Mouse (Mus musculus) kidney, adult 2 months (tissue): ENCODE measurements around the gene Mrtfb. TPM values are rescaled to one million over a fixed set of nuclear protein-coding genes. Genes with fewer than 3 reads are reported as not detected.

Source experiments
- DNase-seq: peaks from one replicate; pipeline ENCODE4 v3.0.0; 2021
- H3K27ac ChIP-seq: fragments of 200-500 bp; 2 replicates; pipeline ENCODE4 v1.5.1; 2012; ENCODE audit warnings: low read depth, low read length, control low read depth, inconsistent platforms; ENCODE audit not compliant: insufficient read depth
- H3K27me3 ChIP-seq: fragments of 200-500 bp; replicated peaks from 2 replicates; pipeline ENCODE4 v1.6.1; 2012; ENCODE audit warnings: mild to moderate bottlenecking, moderate library complexity, low read length, inconsistent platforms; ENCODE audit not compliant: control insufficient read depth, insufficient read depth
- H3K36me3 ChIP-seq: fragments of 200-500 bp; 2 replicates; pipeline ENCODE4 v1.6.1; 2012; ENCODE audit warnings: mild to moderate bottlenecking, moderate library complexity, low read length, inconsistent platforms; ENCODE audit not compliant: control insufficient read depth, insufficient read depth
- H3K4me1 ChIP-seq: fragments of 200-500 bp; 2 replicates; pipeline ENCODE4 v1.6.1; 2011; ENCODE audit warnings: low read length; ENCODE audit not compliant: control insufficient read depth, insufficient read depth
- H3K4me3 ChIP-seq: fragments of 200-500 bp; 2 replicates; pipeline ENCODE4 v1.5.1; 2011; ENCODE audit warnings: mild to moderate bottlenecking, low read depth, low read length, control low read depth; ENCODE audit not compliant: insufficient read depth
- CTCF ChIP-seq: fragments of 200-500 bp; conservative IDR thresholded peaks from 2 replicates; pipeline ENCODE4 v1.5.1; 2011; ENCODE audit warnings: low read depth, mild to moderate bottlenecking, control low read depth, low read length, moderate library complexity, mixed read lengths; ENCODE audit not compliant: insufficient read depth, insufficient read length
- POLR2A ChIP-seq: fragments of 200-500 bp; IDR thresholded peaks from one replicate; pipeline ENCODE4 v1.6.1; 2011; ENCODE audit warnings: low read depth, low read length, control low read depth
- WGBS: fragments of 180-500 bp; shearing (Covaris S2); methylation state at CpG from one replicate; pipeline ENCODE4 v1.1.7; 2018; 5-methylcytosine and 5-hydroxymethylcytosine counted together
- polyA plus RNA-seq: library from polyadenylated mRNA; depleted of rRNA; stranded (reverse); fragments of >200 nt; gene quantifications from 2 replicates; pipeline ENCODE4 v1.2.3, GENCODE M21; 2012

Mrtfb gene
- polyA plus RNA-seq, 1 experiment = 6.0 TPM

- Histone ChIP-seq H3K4me3 (no peak overlapping the region), H3K4me1 (no peaks in the 10 kb centered on the region), H3K36me3 (no peaks in the 10 kb centered on the region), H3K27me3 (no peaks in the 10 kb centered on the region), H3K27ac (no peak overlapping the region)
- TF ChIP-seq POLR2A (no peak), CTCF (peak; percentile 60)
- peak; percentile 41 for DNase-seq
These were observed 95.0 kb downstream of the Mrtfb start for GRCm38 (mm10) chr16:13351268-13351667.

DNA sequence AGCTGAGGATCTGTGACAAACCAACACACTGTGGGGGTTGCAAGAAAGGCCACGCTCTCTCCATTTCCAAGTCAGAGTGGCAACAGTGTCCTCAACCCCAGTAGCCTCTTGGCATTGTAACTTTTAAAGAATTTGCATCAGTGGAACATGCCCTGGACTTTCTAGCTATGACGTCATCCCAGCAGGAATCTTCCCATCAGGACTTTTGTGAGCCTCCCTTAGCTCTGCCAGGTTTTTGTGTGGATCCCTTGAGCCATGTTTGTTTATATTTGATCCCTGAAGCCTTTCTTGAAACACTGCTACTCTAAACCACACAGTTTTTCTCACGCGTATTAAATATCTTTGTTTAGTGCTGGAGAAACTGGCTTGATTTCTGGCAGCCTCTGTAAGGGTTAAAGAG, 97.6 kb downstream of the Mrtfb start:
- Histone ChIP-seq H3K27me3 (no peaks in the 10 kb centered on the region), H3K4me1 (peaks cover 3% of the 10 kb centered on the region; the same call in 1 of the 2 replicates), H3K4me3 (no peak overlapping the region), H3K36me3 (no peaks in the 10 kb centered on the region), H3K27ac (no peak overlapping the region)
- 64% methylated on average over 4 of the region's 4 CpGs for WGBS
- TF ChIP-seq POLR2A (no peak), CTCF (no peak)
- DNase-seq = peak; percentile 14

- no peak for DNase-seq
- TF ChIP-seq CTCF = no peak
- TF ChIP-seq POLR2A = no peak
- no peaks in the 10 kb centered on the region for H3K27me3 ChIP-seq
- H3K4me1 ChIP-seq = peaks cover 3% of the 10 kb centered on the region; the same call in 1 of the 2 replicates
- no peak overlapping the region for H3K27ac ChIP-seq
- no peaks in the 10 kb centered on the region for H3K36me3 ChIP-seq
- H3K4me3 ChIP-seq = no peak overlapping the region
- 70% methylated on average over 5 of the region's 5 CpGs for WGBS
These were observed 98.2 kb downstream of the Mrtfb start for GRCm38 (mm10) chr16:13354431-13354830.

DNA sequence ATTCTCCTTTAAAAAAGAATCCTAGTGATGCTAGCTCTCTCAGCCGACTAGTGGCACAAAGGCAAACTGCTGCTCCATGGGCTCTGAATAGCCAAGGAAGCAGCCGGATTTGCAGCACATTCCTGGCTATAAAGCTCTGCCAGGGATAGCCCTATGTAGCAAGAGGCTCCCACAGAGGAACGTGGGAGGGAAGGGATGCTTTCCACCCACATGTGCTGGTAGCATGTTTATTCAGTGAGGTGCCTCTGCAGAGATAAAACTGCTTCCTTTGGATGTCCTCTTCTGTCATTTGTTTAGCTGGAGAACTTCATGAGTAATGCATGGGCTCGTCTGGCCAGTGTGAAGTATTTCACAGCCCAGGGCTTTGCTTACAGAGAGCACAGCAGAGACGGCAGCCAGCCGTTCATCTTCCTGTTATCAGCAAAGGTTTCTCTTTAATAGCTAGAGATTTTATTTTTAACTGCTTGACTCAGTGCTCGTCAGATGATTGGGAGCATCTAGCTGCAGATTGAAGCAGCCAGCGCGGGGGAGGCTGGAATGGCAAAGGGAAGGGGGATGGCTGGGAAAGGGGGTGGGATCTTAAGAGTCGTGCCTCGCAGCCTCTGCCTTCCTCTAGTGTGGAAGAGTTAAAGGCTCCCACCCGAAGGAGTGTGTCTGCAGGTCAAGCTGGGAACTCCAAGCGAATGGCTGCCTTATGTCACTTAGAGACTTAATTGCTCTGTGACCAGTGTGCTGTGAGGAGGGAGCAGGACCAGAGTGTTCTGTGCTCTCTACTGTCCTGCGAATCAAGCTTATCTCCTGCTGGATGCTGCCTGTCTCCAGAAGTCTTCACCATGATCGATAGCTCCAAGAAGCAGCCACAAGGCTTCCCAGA, 101.8 kb downstream of the Mrtfb start:
- H3K27ac ChIP-seq = peak overlapping the region; percentile 81
- DNase-seq = peak; percentile 76
- peaks cover 3% of the 10 kb centered on the region; the same call in 1 of the 2 replicates for H3K4me1 ChIP-seq
- TF ChIP-seq CTCF (peak; percentile 72), POLR2A (no peak)
- peak overlapping the region; percentile 28 for H3K4me3 ChIP-seq
- 25% methylated on average over 15 of the region's 15 CpGs for WGBS
- no peaks in the 10 kb centered on the region for H3K36me3 ChIP-seq
- H3K27me3 ChIP-seq = no peaks in the 10 kb centered on the region

GRCm38 (mm10) chr16:13358741-13359140, 102.5 kb downstream of the Mrtfb start:
- H3K4me1 ChIP-seq = peaks cover 3% of the 10 kb centered on the region; the same call in 1 of the 2 replicates
- TF ChIP-seq POLR2A (no peak), CTCF (no peak)
- H3K4me3 ChIP-seq = peak overlapping the region; percentile 28; the same call in 1 of the 2 replicates
- no peaks in the 10 kb centered on the region for H3K27me3 ChIP-seq
- DNase-seq = peak; percentile 33
- no peaks in the 10 kb centered on the region for H3K36me3 ChIP-seq
- peak overlapping the region; percentile 81 for H3K27ac ChIP-seq

DNA sequence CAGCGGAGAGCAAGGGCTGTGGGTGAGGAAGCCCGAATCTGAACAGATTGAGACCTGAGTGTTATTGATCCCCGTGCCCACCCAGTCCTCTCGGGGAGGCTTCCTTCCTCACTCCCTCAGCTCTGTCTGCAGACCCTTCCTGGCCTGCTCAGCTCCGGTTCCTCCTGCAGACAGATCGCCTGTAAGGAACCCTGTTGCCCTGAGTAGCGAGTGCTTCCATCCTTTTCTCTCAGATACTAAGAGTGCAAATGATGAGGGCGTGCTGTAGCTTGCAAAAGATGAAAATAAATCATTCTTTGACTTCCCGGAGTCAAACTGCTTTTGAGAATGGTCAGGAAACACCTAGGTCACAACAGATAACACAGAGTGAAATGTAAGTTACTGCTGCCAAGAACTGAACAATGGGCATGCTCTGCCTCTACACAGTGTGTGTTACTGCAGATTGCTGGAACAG, 103.2 kb downstream of the Mrtfb start:
- H3K36me3 ChIP-seq = no peaks in the 10 kb centered on the region
- peak overlapping the region; percentile 51 for H3K4me3 ChIP-seq
- peaks cover 3% of the 10 kb centered on the region; the same call in 1 of the 2 replicates for H3K4me1 ChIP-seq
- H3K27me3 ChIP-seq = no peaks in the 10 kb centered on the region
- peak; percentile 71 for DNase-seq
- H3K27ac ChIP-seq = peak overlapping the region; percentile 84
- 68% methylated on average over 9 of the region's 9 CpGs for WGBS
- TF ChIP-seq CTCF = no peak

- H3K4me1 ChIP-seq = peaks cover 3% of the 10 kb centered on the region; the same call in 1 of the 2 replicates
- H3K27me3 ChIP-seq = no peaks in the 10 kb centered on the region
- no peaks in the 10 kb centered on the region for H3K36me3 ChIP-seq
- DNase-seq = no peak
- H3K27ac ChIP-seq = peak overlapping the region; percentile 26; the same call in 1 of the 2 replicates
- no peak for TF ChIP-seq CTCF
- no peak for TF ChIP-seq POLR2A
- H3K4me3 ChIP-seq = no peak overlapping the region
These were observed 103.9 kb downstream of the Mrtfb start for GRCm38 (mm10) chr16:13360208-13360607.
